Mouse (Mus musculus) hindbrain, embryonic 12.5 days (tissue): Measurements from ENCODE around the gene Card14. TPM values are rescaled to one million over a fixed set of nuclear protein-coding genes. Genes with fewer than 3 reads are reported as not detected.

Experiments
- ATAC-seq: fragments of 200-750 bp; cut with Nextera tagmentation; 2 replicates; pipeline ENCODE4 v1.8.0; 2017; ENCODE audit warnings: moderate TSS enrichment; ENCODE audit not compliant: low FRiP score
- H3K27ac ChIP-seq: fragments of 300-500 bp; sonication (generic); 2 replicates; pipeline ENCODE4 v1.5.1; 2016; ENCODE audit warnings: mild to moderate bottlenecking
- H3K27me3 ChIP-seq: fragments of 300-500 bp; sonication (generic); 2 replicates; pipeline ENCODE4 v1.6.1; 2016; ENCODE audit warnings: mild to moderate bottlenecking
- H3K36me3 ChIP-seq: fragments of 300-500 bp; sonication (generic); 2 replicates; pipeline ENCODE4 v1.6.1; 2016; ENCODE audit warnings: mild to moderate bottlenecking
- H3K4me1 ChIP-seq: fragments of 300-500 bp; sonication (generic); 2 replicates; pipeline ENCODE4 v1.6.1; 2016
- H3K4me2 ChIP-seq: fragments of 300-500 bp; sonication (generic); replicated peaks from 2 replicates; pipeline ENCODE4 v1.6.1; 2016; ENCODE audit warnings: mild to moderate bottlenecking
- H3K4me3 ChIP-seq: fragments of 300-500 bp; sonication (generic); 2 replicates; pipeline ENCODE4 v1.5.1; 2016; ENCODE audit warnings: mild to moderate bottlenecking
- H3K9ac ChIP-seq: fragments of 300-500 bp; sonication (generic); 2 replicates; pipeline ENCODE4 v1.6.1; 2016; ENCODE audit warnings: mild to moderate bottlenecking, moderate library complexity
- H3K9me3 ChIP-seq: fragments of 300-500 bp; sonication (generic); replicated peaks from 2 replicates; pipeline ENCODE4 v1.6.1; 2016; ENCODE audit warnings: mild to moderate bottlenecking
- WGBS: fragments of 180-500 bp; shearing (Covaris S2); methylation state at CpG from one replicate; pipeline ENCODE4 v1.1.7; 2016; 5-methylcytosine and 5-hydroxymethylcytosine counted together
- polyA plus RNA-seq: library from polyadenylated mRNA; unstranded; fragments of >200 nt; fragmentation: Nextera tagmentation; extraction: Ambion mirVana; gene quantifications from 2 replicates; pipeline ENCODE4 v1.2.1, GENCODE M21; 2016

The Card14 gene
- polyA plus RNA-seq, 1 experiment from 2014 or later: 0.27 TPM

DNA sequence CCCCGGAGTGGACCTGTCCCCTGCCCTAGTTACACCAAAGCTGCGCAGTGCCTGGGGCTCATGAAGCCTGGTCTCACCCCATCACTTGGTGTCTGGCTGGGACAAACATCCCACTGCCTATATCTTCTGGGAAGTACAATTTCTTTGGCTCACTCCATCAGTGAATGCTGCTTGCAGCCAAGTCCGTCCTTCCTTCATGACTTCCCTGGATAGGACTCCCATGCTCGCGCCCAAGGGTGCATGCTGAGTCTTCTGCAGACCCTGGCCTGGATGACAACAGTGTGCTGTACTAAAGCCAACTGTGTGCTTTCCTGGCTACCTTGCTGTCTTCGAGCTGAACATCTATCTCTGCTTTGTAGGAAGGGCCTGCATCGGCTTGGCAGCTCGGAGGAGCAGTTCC lies 36.6 kb downstream of the Card14 start:
- Histone ChIP-seq H3K9ac (no peak overlapping the region), H3K27ac (no peak overlapping the region), H3K9me3 (no peaks in the 10 kb centered on the region), H3K4me3 (no peak overlapping the region), H3K36me3 (no peaks in the 10 kb centered on the region), H3K4me1 (no peaks in the 10 kb centered on the region), H3K4me2 (no peak overlapping the region), H3K27me3 (no peaks in the 10 kb centered on the region)
- WGBS: 86% methylated on average over 8 of the region's 8 CpGs
- no peak for ATAC-seq

DNA sequence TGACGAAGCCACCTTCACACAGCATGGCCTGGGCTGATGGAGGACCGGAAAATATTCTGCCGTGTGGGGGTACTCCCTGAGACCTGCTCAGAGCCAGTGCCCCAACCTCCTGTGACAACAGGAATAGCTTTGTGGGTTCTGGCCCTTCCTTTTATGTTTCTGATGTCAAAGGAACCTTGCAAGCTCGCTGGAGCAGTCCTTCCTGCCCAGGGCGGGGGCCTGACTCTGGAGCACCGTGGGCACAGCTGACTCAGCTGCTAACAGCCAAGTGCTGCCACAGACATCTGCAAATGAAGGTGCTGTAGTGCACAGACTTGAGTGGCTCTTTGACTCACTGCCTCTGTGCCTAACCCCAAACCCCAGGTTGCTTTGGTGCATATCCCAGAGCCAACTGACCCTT lies 37.3 kb downstream of the Card14 start:
- H3K27me3 ChIP-seq: no peaks in the 10 kb centered on the region
- no peak overlapping the region for H3K4me2 ChIP-seq
- WGBS: 77% methylated on average over 6 of the region's 6 CpGs
- no peak for ATAC-seq
- no peak overlapping the region for H3K4me3 ChIP-seq
- no peaks in the 10 kb centered on the region for H3K36me3 ChIP-seq
- H3K9ac ChIP-seq: no peak overlapping the region
- H3K9me3 ChIP-seq: no peaks in the 10 kb centered on the region
- no peaks in the 10 kb centered on the region for H3K4me1 ChIP-seq
- no peak overlapping the region for H3K27ac ChIP-seq

DNA sequence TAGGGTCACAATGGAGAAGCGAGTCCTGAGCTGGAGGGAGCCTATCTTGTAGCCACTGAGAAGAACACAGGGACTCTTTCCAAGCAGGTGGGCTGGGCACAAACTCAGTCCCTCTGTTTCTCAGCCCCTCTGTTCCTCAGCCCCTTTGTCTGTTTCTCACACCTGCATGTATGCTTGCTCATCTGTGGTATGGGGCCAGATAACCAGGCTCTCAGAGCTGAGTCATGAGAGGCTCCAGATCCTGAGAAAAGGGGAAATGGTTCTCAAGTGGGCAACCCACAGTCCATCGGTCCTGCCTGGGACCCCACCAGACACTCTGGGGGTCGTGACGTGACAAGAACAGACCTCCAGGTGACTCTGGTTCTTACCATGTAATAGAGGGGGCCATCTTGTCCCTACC lies 39.6 kb downstream of the Card14 start:
- no peaks in the 10 kb centered on the region for H3K4me1 ChIP-seq
- no peak overlapping the region for H3K27ac ChIP-seq
- no peak overlapping the region for H3K9ac ChIP-seq
- no peaks in the 10 kb centered on the region for H3K36me3 ChIP-seq
- H3K9me3 ChIP-seq: no peaks in the 10 kb centered on the region
- 89% methylated on average over 4 of the region's 4 CpGs for WGBS
- no peaks in the 10 kb centered on the region for H3K27me3 ChIP-seq
- no peak overlapping the region for H3K4me2 ChIP-seq
- no peak for ATAC-seq
- no peak overlapping the region for H3K4me3 ChIP-seq

DNA sequence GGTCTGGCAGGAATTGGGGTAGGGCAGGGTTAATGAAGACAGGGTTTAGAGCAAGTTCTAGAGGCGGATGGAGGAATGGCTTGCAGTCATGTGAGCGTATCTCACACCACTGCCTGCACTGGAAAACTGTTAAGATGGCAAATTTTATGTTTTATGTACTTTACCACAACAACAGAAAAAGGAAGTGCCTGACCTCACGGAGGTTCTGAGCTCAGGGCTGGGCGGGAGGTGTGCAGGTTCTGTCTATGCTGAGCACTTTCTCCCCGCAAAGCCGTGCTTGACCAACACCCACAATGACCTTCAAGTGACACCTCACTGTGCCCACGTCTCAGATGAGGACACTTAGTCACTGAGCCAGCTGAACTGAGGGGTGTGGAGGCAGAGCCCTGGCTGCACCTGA lies 44.5 kb downstream of the Card14 start:
- no peaks in the 10 kb centered on the region for H3K36me3 ChIP-seq

DNA sequence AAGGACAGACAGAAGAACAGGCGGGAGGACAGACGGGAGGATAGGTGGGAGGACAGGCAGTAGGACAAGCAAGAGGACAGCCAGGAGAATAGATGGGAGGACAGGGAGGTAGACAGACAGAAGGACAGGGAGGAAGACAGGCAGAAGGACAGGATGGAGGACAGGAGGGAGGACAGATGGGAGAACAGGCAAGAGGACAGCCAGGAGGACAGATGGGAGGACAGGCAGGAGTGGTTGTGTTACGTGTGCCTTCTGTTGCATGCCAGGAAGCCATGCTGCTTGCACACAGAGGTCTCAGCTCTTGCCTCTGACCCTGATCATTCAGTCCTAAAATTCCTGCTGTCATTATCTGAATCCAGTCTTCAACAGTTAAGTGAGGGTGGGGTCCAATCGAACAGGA lies 46.4 kb downstream of the Card14 start:
- no peak overlapping the region for H3K4me2 ChIP-seq
- H3K4me3 ChIP-seq: no peak overlapping the region
- no peak overlapping the region for H3K27ac ChIP-seq
- H3K36me3 ChIP-seq: no peaks in the 10 kb centered on the region
- peaks cover 15% of the 10 kb centered on the region for H3K4me1 ChIP-seq
- ATAC-seq: no peak
- no peaks in the 10 kb centered on the region for H3K27me3 ChIP-seq
- WGBS: 83% methylated on average over 4 of the region's 4 CpGs
- no peaks in the 10 kb centered on the region for H3K9me3 ChIP-seq
- no peak overlapping the region for H3K9ac ChIP-seq

More for the DNA sequence above, 44.5 kb downstream of the Card14 start:
- H3K27ac ChIP-seq: no peak overlapping the region
- H3K4me1 ChIP-seq: peaks cover 15% of the 10 kb centered on the region
- no peaks in the 10 kb centered on the region for H3K27me3 ChIP-seq
- ATAC-seq: no peak
- WGBS: 76% methylated on average over 7 of the region's 7 CpGs
- no peak overlapping the region for H3K9ac ChIP-seq
- H3K4me2 ChIP-seq: no peak overlapping the region
- no peak overlapping the region for H3K4me3 ChIP-seq
- H3K9me3 ChIP-seq: no peaks in the 10 kb centered on the region

DNA sequence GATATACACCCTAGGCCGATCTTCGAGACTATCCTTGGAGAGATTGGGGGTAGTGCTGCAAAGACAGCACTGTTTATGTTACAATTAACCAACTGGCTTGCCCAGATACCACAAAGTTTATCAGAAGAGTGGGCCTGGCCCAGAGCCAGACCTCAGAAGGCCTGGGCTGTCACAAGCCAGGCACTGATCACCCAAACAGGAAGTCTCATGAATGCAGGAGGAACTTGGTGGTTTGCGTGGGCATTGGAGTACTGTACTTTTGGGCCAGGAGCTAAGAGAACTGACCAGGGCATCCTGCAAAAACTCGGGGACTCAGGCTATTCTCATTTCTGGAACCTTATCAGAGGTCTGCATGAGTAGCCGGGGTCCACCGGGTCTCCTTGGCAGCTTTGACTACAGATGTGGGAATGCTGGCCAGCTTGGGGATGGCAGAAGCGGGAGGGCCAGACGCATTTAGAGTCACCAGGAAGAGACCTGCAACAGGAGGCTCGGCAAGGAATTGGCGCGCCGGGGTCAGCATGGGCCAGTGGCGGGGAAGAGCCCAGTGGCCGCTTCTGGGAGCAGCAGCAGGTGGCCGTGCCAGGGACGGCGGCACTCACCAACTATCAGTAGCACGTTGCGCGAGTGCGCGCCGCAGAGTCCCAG lies 47.4 kb downstream of the Card14 start:
- no peak for ATAC-seq
- WGBS: 8% methylated on average over 19 of the region's 23 CpGs
- Histone ChIP-seq H3K4me1 (peaks cover 15% of the 10 kb centered on the region), H3K9ac (peak overlapping the region; percentile 80), H3K4me3 (peak overlapping the region; percentile 65), H3K9me3 (no peaks in the 10 kb centered on the region), H3K36me3 (peaks cover 4% of the 10 kb centered on the region; the same call in 1 of the 2 replicates), H3K4me2 (peak overlapping the region; percentile 95), H3K27ac (peak overlapping the region; percentile 49; the same call in 1 of the 2 replicates), H3K27me3 (no peaks in the 10 kb centered on the region)

DNA sequence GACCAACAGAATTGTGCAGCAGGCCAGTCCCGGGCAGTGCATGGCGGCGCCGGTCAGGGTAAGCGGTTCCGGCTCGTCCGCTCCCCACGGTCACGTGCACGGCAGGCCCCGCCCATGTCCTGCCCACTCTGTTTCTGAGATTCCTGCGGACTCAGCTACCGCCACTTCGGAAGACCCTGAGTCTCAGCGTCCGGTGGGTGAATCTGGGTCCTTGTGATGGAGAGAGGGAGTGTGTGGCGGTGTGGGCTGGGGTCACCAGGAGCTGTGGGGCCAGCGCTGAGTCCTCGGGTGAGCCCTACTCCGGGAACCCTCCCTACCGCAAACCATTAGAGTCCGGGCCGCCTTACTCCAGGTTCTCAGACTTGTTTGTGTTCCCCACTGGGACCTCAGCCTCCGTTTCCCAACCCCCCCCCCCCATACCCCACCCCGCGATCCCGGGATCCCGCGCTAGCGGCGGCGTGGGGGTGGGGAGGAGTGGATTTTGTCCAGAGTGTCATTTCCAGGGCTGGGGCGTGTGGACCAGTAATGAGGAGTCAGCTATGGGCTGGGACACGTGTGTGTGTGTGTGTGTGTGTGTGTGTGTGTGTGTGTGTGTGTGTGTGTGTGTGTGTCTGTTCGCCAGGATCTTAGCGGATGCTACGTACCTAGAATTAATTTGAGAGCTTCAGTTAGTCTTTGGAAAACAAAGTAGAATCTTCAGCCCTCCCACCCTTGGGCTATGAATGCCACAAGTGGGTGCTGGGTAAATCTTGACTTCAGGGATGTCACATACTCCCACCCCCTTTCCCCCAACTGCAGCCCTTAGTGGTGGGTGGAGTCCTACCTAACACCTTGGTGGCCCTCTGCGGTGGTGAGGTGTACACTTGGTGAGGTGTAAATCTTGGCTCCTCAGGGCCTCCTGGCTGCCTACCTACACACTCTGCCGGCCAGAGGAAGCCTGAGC lies 48.1 kb downstream of the Card14 start, which contains the start of the genes Sgsh and Slc26a11:
Gene Sgsh (minus strand): TSS at position 94 of the 943 bp plus-strand sequence.
Gene Slc26a11 (plus strand): TSS at position 115 of the 943 bp plus-strand sequence.
- peak within 1 kb of the TSS; percentile 49; the same call in 1 of the 2 replicates for H3K27ac ChIP-seq
- ATAC-seq: peak; percentile 92
- WGBS: 3% methylated on average over 40 of the region's 40 CpGs
- H3K4me3 ChIP-seq: peak within 1 kb of the TSS; percentile 65
- peaks cover 4% of the 10 kb centered on the region; the same call in 1 of the 2 replicates for H3K36me3 ChIP-seq
- H3K4me1 ChIP-seq: peaks cover 15% of the 10 kb centered on the region
- H3K27me3 ChIP-seq: no peaks in the 10 kb centered on the region
- peak within 1 kb of the TSS; percentile 80 for H3K9ac ChIP-seq
- H3K9me3 ChIP-seq: no peaks in the 10 kb centered on the region
- peak within 1 kb of the TSS; percentile 95 for H3K4me2 ChIP-seq

DNA sequence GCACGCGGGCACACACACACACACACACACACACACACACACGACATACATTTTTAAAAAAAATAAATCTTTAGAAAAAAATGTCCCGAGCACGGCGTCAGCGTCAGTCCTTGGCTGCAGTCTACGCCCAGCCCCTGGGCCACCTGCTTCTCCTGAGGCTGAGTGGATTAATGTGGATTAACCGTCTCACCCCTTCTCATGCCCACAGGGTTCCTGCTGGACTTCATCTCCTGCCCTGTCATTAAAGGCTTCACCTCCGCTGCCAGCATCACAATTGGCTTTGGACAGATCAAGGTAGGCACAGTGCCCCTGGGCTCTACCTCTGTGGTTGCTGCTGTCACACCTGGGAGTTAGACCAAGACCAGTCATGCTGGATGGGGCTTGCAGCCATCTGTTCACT lies 51.5 kb downstream of the Card14 start:
- H3K9ac ChIP-seq: no peak overlapping the region
- no peak overlapping the region for H3K4me3 ChIP-seq
- 91% methylated on average over 10 of the region's 10 CpGs for whole genome bisulfite sequencing

DNA sequence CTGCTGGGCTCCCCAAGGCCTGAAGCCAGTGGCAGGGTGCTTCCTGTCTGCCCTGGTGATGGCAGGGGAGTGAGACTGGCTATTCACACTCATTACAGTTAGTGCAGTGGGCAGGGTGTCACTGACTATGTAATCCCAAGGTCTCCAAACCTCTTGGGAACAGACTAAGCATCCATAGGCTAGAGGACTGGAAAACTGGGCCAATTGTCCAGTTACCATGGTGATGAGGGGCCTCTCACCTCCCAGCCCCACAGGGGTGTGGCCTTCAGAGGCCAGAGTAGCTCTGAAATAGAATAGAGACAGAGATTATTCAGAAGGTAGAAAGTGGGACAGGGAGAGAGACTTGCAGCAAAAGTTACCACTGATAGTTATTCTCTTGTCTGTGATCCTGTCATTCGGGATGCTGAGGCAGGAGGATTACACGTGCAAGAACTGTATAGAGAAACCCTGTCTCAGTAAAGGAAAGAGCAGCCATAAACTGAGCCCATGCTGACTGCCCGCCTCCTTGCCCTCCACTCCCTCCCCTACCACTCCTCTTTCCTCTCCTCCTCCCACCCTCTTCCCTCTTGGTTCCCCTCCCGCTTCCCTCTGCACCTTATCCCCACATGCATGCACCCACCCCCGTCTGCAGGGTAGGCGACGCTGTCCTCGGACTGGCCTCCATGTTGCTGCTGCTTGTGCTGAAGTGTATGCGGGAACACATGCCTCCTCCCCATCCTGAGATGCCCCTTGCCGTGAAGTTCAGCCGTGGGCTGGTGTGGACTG lies 55.4 kb downstream of the Card14 start:
- H3K36me3 ChIP-seq: peaks cover 8% of the 10 kb centered on the region; the same call in 1 of the 2 replicates
- H3K4me1 ChIP-seq: peaks cover 13% of the 10 kb centered on the region
- H3K27me3 ChIP-seq: no peaks in the 10 kb centered on the region
- H3K9me3 ChIP-seq: no peaks in the 10 kb centered on the region
- peak overlapping the region; percentile 13; the same call in 1 of the 2 replicates for H3K4me3 ChIP-seq
- 26% methylated on average over 11 of the region's 11 CpGs for WGBS
- H3K4me2 ChIP-seq: peak overlapping the region; percentile 47
- peak; percentile 48 for ATAC-seq
- H3K9ac ChIP-seq: peak overlapping the region; percentile 51; the same call in 1 of the 2 replicates
- H3K27ac ChIP-seq: peak overlapping the region; percentile 48

More for the DNA sequence above, 51.5 kb downstream of the Card14 start:
- peaks cover 4% of the 10 kb centered on the region; the same call in 1 of the 2 replicates for H3K36me3 ChIP-seq
- no peaks in the 10 kb centered on the region for H3K9me3 ChIP-seq
- peaks cover 28% of the 10 kb centered on the region for H3K4me1 ChIP-seq
- no peak for ATAC-seq
- no peak overlapping the region for H3K4me2 ChIP-seq
- no peaks in the 10 kb centered on the region for H3K27me3 ChIP-seq
- no peak overlapping the region for H3K27ac ChIP-seq

DNA sequence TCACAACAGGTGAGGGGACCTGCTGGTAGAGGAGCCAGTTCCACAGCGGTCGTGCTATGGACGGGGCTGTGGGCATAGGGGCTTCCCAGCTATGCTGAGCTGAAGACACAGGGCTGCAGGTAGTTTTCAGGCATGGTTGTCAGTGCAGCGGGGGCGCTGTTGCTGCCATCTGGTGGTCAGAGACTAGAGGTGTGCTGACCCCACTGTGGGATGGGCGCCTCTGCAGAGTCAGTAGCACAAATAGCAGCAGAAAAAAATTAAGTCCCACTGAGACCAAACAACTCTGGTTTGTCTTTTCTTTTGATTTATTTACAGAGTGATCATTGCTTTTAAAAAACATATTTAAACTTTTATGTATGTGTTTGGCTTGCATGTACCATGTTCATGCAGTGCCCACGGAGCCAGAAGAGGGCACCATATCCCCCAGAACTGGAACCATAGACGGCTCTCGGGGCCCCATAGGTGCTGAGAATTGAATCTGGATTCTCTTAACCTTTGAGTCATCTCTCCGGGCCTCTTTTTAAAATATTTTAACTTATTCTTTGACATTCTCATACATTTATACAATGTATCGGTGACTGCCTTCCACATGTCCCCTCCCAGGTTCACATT lies 56.1 kb downstream of the Card14 start:
- Histone ChIP-seq H3K4me3 (peak overlapping the region; percentile 13; the same call in 1 of the 2 replicates), H3K36me3 (peaks cover 8% of the 10 kb centered on the region; the same call in 1 of the 2 replicates), H3K9ac (peak overlapping the region; percentile 51; the same call in 1 of the 2 replicates), H3K4me1 (peaks cover 13% of the 10 kb centered on the region), H3K27me3 (no peaks in the 10 kb centered on the region), H3K4me2 (peak overlapping the region; percentile 47), H3K27ac (peak overlapping the region; percentile 48; the same call in 1 of the 2 replicates), H3K9me3 (no peaks in the 10 kb centered on the region)
- WGBS: 32% methylated on average over 11 of the region's 11 CpGs
- ATAC-seq: peak; percentile 81

DNA sequence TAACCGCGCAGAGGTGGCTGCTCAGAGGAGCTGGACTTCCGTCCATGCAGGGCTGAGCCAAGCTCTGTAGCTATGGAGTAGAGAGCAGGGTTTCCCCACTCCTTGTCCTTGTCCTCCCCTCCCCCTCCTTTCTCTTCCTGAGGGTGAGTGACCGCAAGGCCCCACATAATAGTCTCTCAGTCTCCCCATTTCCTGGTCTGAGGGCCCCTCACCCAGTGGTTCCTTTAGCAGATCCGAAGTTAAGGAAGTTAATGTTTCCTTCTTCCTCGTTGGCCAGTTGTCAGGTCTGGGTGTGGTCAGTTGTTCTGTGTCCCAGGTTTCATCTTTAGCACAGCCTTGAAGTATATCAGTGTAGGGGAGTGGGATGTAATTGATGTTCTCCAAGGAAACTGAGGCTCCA lies 67.9 kb downstream of the Card14 start:
- H3K4me3 ChIP-seq: no peak overlapping the region
- H3K27me3 ChIP-seq: no peaks in the 10 kb centered on the region
- H3K4me2 ChIP-seq: no peak overlapping the region
- H3K4me1 ChIP-seq: no peaks in the 10 kb centered on the region
- 84% methylated on average over 6 of the region's 6 CpGs for whole genome bisulfite sequencing
- H3K27ac ChIP-seq: no peak overlapping the region
- H3K36me3 ChIP-seq: peaks cover 16% of the 10 kb centered on the region
- no peaks in the 10 kb centered on the region for H3K9me3 ChIP-seq
- no peak overlapping the region for H3K9ac ChIP-seq
- no peak for ATAC-seq
